ENCODE assay signal across 8 mouse cellular contexts in genomic region chr11:17768345-17768759, GRCm38 (mm10).
DNase-seq lines count a peak whose midpoint lies in the region; ATAC-seq and TF ChIP-seq lines count a peak whose summit lies in the region.

No protein-coding gene starts in this region.

- TF ChIP-seq CTCF in kidney, postnatal 0 days (IDR thresholded peaks at IDR 0.05; ENCODE audit: low read depth), result no peak

- no peak overlapping the region for H3K27ac ChIP-seq in embryonic facial prominence, embryonic 14.5 days (replicated peaks; ENCODE audit: low read depth, low read length)
- H3K27ac ChIP-seq in embryonic facial prominence, embryonic 10.5 days (replicated peaks), result no peak overlapping the region
- no peak overlapping the region for H3K27ac ChIP-seq in kidney, postnatal 0 days

- no peaks in the 10 kb centered on the region for H3K9me3 ChIP-seq in embryonic facial prominence, embryonic 14.5 days (ENCODE audit: control insufficient read depth, low read length)
- H3K9me3 ChIP-seq in embryonic facial prominence, embryonic 10.5 days, result no peaks in the 10 kb centered on the region
- no peaks in the 10 kb centered on the region for H3K9me3 ChIP-seq in kidney, postnatal 0 days (replicated peaks; ENCODE audit: low read length)

- H3K4me2 ChIP-seq in embryonic facial prominence, embryonic 14.5 days (ENCODE audit: low read depth, low read length), result no peak overlapping the region
- H3K4me2 ChIP-seq in kidney, postnatal 0 days (ENCODE audit: low read length), result no peak overlapping the region

- no peaks in the 10 kb centered on the region for H3K27me3 ChIP-seq in embryonic facial prominence, embryonic 14.5 days (replicated peaks; ENCODE audit: control insufficient read depth, insufficient read depth, low read length)
- no peaks in the 10 kb centered on the region for H3K27me3 ChIP-seq in embryonic facial prominence, embryonic 10.5 days (replicated peaks; ENCODE audit: low read depth, poor library complexity, severe bottlenecking)
- no peaks in the 10 kb centered on the region for H3K27me3 ChIP-seq in kidney, postnatal 0 days (ENCODE audit: insufficient read depth, low read length)

- ATAC-seq in embryonic facial prominence, embryonic 14.5 days (ENCODE audit: low read depth), result no peak
- no peak; the same call in 1 of the 2 replicates for ATAC-seq in kidney, postnatal 0 days (replicated peaks; ENCODE audit: low FRiP score, low read depth)

- H3K36me3 ChIP-seq in embryonic facial prominence, embryonic 14.5 days (ENCODE audit: control insufficient read depth, insufficient read depth, low read length), result no peaks in the 10 kb centered on the region
- no peaks in the 10 kb centered on the region for H3K36me3 ChIP-seq in embryonic facial prominence, embryonic 10.5 days (replicated peaks)
- H3K36me3 ChIP-seq in kidney, postnatal 0 days (ENCODE audit: insufficient read depth, low read length), result no peaks in the 10 kb centered on the region

- H3K4me1 ChIP-seq in embryonic facial prominence, embryonic 14.5 days (ENCODE audit: control insufficient read depth, insufficient read depth, low read length), result no peaks in the 10 kb centered on the region
- no peaks in the 10 kb centered on the region for H3K4me1 ChIP-seq in embryonic facial prominence, embryonic 10.5 days
- H3K4me1 ChIP-seq in kidney, postnatal 0 days (replicated peaks; ENCODE audit: insufficient read depth, low read length), result no peaks in the 10 kb centered on the region

- H3K4me3 ChIP-seq in embryonic facial prominence, embryonic 14.5 days (ENCODE audit: low read depth, low read length), result no peak overlapping the region
- no peak overlapping the region for H3K4me3 ChIP-seq in embryonic facial prominence, embryonic 10.5 days
- H3K4me3 ChIP-seq in kidney, postnatal 0 days (replicated peaks; ENCODE audit: low read depth, low read length), result no peak overlapping the region

- DNase-seq in embryonic facial prominence, embryonic 14.5 days (ENCODE audit: low spot score), result peak; percentile 10
- no peak for DNase-seq in embryonic facial prominence, embryonic 10.5 days (ENCODE audit: low spot score)
- DNase-seq in adipocyte (ENCODE audit: low spot score), result peak; percentile 6
- DNase-seq in cerebellum, postnatal 25 days, result peak; percentile 83 to 88
- peak; percentile 35 for DNase-seq in kidney, postnatal 0 days (ENCODE audit: low spot score)
- DNase-seq in layer of hippocampus, adult 8-10 months (ENCODE audit: low spot score in 2 of 2), result no peak
- no peak for DNase-seq in thymus, postnatal 25 days
- DNase-seq in thymus, postnatal 36 days, result no peak

- H3K9ac ChIP-seq in embryonic facial prominence, embryonic 14.5 days (ENCODE audit: low read depth, low read length), result no peak overlapping the region
- no peak overlapping the region for H3K9ac ChIP-seq in kidney, postnatal 0 days (ENCODE audit: low read depth, low read length)

Comparison
In these comparisons a context has a peak if more than half of its experiments do, and no peak if none do; other contexts are left out.
1. DNase-seq: peak in embryonic facial prominence, embryonic 14.5 days (single experiment), adipocyte (single experiment), cerebellum, postnatal 25 days (2 of 2) and kidney, postnatal 0 days (single experiment); none in embryonic facial prominence, embryonic 10.5 days (single experiment), layer of hippocampus, adult 8-10 months (0 of 2), thymus, postnatal 25 days (single experiment) and thymus, postnatal 36 days (0 of 2).